Mouse (Mus musculus): ENCODE measurements around the gene Usp48. TPM values are rescaled to one million over a fixed set of nuclear protein-coding genes. Genes with fewer than 3 reads are reported as not detected.
A peak's percentile ranks its signal among the peaks of the same experiment; 100 is the strongest.

Gene Usp48
- polyA plus RNA-seq, 1 experiment from 2014 or later, result 70.3 TPM

GRCm38 (mm10) chr4:137679979-137680550, 86.5 kb downstream of the Usp48 start:
- ATAC-seq (replicated peaks; ENCODE audit: low FRiP score) (no peak), DNase-seq (ENCODE audit: low spot score) (no peak)
- Histone ChIP-seq H3K4me1 (replicated peaks; ENCODE audit: control insufficient read depth, insufficient read depth, low read length) (no peaks in the 10 kb centered on the region; the same call in none of the 2 replicates), H3K4me2 (no peak overlapping the region), H3K36me3 (ENCODE audit: control insufficient read depth, insufficient read depth, low read length) (no peaks in the 10 kb centered on the region), H3K27ac (ENCODE audit: low read depth, low read length) (no peak overlapping the region), H3K27me3 (replicated peaks; ENCODE audit: control insufficient read depth, insufficient read depth, low read length) (peaks cover 60% of the 10 kb centered on the region), H3K9ac (ENCODE audit: low read depth, low read length) (no peak overlapping the region), H3K4me3 (ENCODE audit: low read depth, low read length) (no peak overlapping the region), H3K9me3 (ENCODE audit: control insufficient read depth, low read length) (no peaks in the 10 kb centered on the region)
- WGBS, result 72% methylated on average over 2 of the region's 2 CpGs

- Histone ChIP-seq H3K27ac (ENCODE audit: low read depth, low read length) (no peak overlapping the region), H3K36me3 (ENCODE audit: control insufficient read depth, insufficient read depth, low read length) (no peaks in the 10 kb centered on the region), H3K4me3 (ENCODE audit: low read depth, low read length) (no peak overlapping the region), H3K9me3 (ENCODE audit: control insufficient read depth, low read length) (no peaks in the 10 kb centered on the region), H3K27me3 (replicated peaks; ENCODE audit: control insufficient read depth, insufficient read depth, low read length) (peaks cover 66% of the 10 kb centered on the region), H3K9ac (ENCODE audit: low read depth, low read length) (no peak overlapping the region), H3K4me2 (no peak overlapping the region), H3K4me1 (replicated peaks; ENCODE audit: control insufficient read depth, insufficient read depth, low read length) (no peaks in the 10 kb centered on the region; the same call in none of the 2 replicates)
- DNase-seq (ENCODE audit: low spot score), result no peak
- no peak for ATAC-seq (replicated peaks; ENCODE audit: low FRiP score)
- 29% methylated on average over 7 of the region's 7 CpGs for WGBS
Observed at GRCm38 (mm10) chr4:137680721-137681120, 87.2 kb downstream of the Usp48 start.

GRCm38 (mm10) chr4:137681408-137682104, 88.0 kb downstream of the Usp48 start:
- Histone ChIP-seq H3K4me2 (peak overlapping the region; percentile 53), H3K36me3 (ENCODE audit: control insufficient read depth, insufficient read depth, low read length) (no peaks in the 10 kb centered on the region), H3K4me1 (replicated peaks; ENCODE audit: control insufficient read depth, insufficient read depth, low read length) (no peaks in the 10 kb centered on the region; the same call in 1 of the 2 replicates), H3K9me3 (ENCODE audit: control insufficient read depth, low read length) (no peaks in the 10 kb centered on the region), H3K9ac (ENCODE audit: low read depth, low read length) (no peak overlapping the region), H3K27me3 (replicated peaks; ENCODE audit: control insufficient read depth, insufficient read depth, low read length) (peaks cover 68% of the 10 kb centered on the region), H3K27ac (ENCODE audit: low read depth, low read length) (no peak overlapping the region), H3K4me3 (ENCODE audit: low read depth, low read length) (peak overlapping the region; percentile 33)
- ATAC-seq (replicated peaks; ENCODE audit: low FRiP score), result no peak
- 7% methylated on average over 52 of the region's 52 CpGs for WGBS
- DNase-seq (ENCODE audit: low spot score), result no peak

GRCm38 (mm10) chr4:137682961-137683453, 89.5 kb downstream of the Usp48 start:
- no peak for ATAC-seq (replicated peaks; ENCODE audit: low FRiP score)
- peaks cover 60% of the 10 kb centered on the region for H3K27me3 ChIP-seq (replicated peaks; ENCODE audit: control insufficient read depth, insufficient read depth, low read length)

GRCm38 (mm10) chr4:137684830-137685343, 91.3 kb downstream of the Usp48 start:
- DNase-seq (ENCODE audit: low spot score), result no peak
- no peak overlapping the region for H3K9ac ChIP-seq (ENCODE audit: low read depth, low read length)
- 22% methylated on average over 9 of the region's 9 CpGs for WGBS
- H3K36me3 ChIP-seq (ENCODE audit: control insufficient read depth, insufficient read depth, low read length), result no peaks in the 10 kb centered on the region
- H3K9me3 ChIP-seq (ENCODE audit: control insufficient read depth, low read length), result no peaks in the 10 kb centered on the region
- no peak overlapping the region for H3K27ac ChIP-seq (ENCODE audit: low read depth, low read length)
- peaks cover 47% of the 10 kb centered on the region for H3K27me3 ChIP-seq (replicated peaks; ENCODE audit: control insufficient read depth, insufficient read depth, low read length)
- ATAC-seq (replicated peaks; ENCODE audit: low FRiP score), result no peak
- H3K4me1 ChIP-seq (replicated peaks; ENCODE audit: control insufficient read depth, insufficient read depth, low read length), result no peaks in the 10 kb centered on the region; the same call in 1 of the 2 replicates
- no peak overlapping the region for H3K4me3 ChIP-seq (ENCODE audit: low read depth, low read length)
- H3K4me2 ChIP-seq, result no peak overlapping the region

More at GRCm38 (mm10) chr4:137682961-137683453, 89.5 kb downstream of the Usp48 start:
- Histone ChIP-seq H3K9ac (ENCODE audit: low read depth, low read length) (no peak overlapping the region), H3K27ac (ENCODE audit: low read depth, low read length) (no peak overlapping the region), H3K4me3 (ENCODE audit: low read depth, low read length) (no peak overlapping the region), H3K4me1 (replicated peaks; ENCODE audit: control insufficient read depth, insufficient read depth, low read length) (no peaks in the 10 kb centered on the region; the same call in 1 of the 2 replicates), H3K36me3 (ENCODE audit: control insufficient read depth, insufficient read depth, low read length) (no peaks in the 10 kb centered on the region), H3K4me2 (no peak overlapping the region), H3K9me3 (ENCODE audit: control insufficient read depth, low read length) (no peaks in the 10 kb centered on the region)
- no peak for DNase-seq (ENCODE audit: low spot score)
- 52% methylated on average over 7 of the region's 7 CpGs for WGBS

- ATAC-seq (replicated peaks; ENCODE audit: low FRiP score), result no peak
- no peak overlapping the region for H3K9ac ChIP-seq (ENCODE audit: low read depth, low read length)
- no peak overlapping the region for H3K4me3 ChIP-seq (ENCODE audit: low read depth, low read length)
- H3K27me3 ChIP-seq (replicated peaks; ENCODE audit: control insufficient read depth, insufficient read depth, low read length), result peaks cover 33% of the 10 kb centered on the region
- DNase-seq (ENCODE audit: low spot score), result no peak
- H3K4me2 ChIP-seq, result no peak overlapping the region
- WGBS, result 79% methylated on average over 5 of the region's 5 CpGs
- no peaks in the 10 kb centered on the region for H3K9me3 ChIP-seq (ENCODE audit: control insufficient read depth, low read length)
- no peaks in the 10 kb centered on the region; the same call in 1 of the 2 replicates for H3K4me1 ChIP-seq (replicated peaks; ENCODE audit: control insufficient read depth, insufficient read depth, low read length)
- no peak overlapping the region for H3K27ac ChIP-seq (ENCODE audit: low read depth, low read length)
- no peaks in the 10 kb centered on the region for H3K36me3 ChIP-seq (ENCODE audit: control insufficient read depth, insufficient read depth, low read length)
Observed at GRCm38 (mm10) chr4:137686303-137686702, 92.7 kb downstream of the Usp48 start.

GRCm38 (mm10) chr4:137687234-137687825, 93.8 kb downstream of the Usp48 start:
- no peaks in the 10 kb centered on the region for H3K36me3 ChIP-seq (ENCODE audit: control insufficient read depth, insufficient read depth, low read length)
- ATAC-seq (replicated peaks; ENCODE audit: low FRiP score) (no peak), DNase-seq (ENCODE audit: low spot score) (no peak)
- no peak overlapping the region for H3K27ac ChIP-seq (ENCODE audit: low read depth, low read length)
- no peak overlapping the region for H3K9ac ChIP-seq (ENCODE audit: low read depth, low read length)
- H3K4me3 ChIP-seq (ENCODE audit: low read depth, low read length), result no peak overlapping the region
- no peaks in the 10 kb centered on the region for H3K9me3 ChIP-seq (ENCODE audit: control insufficient read depth, low read length)
- H3K27me3 ChIP-seq (replicated peaks; ENCODE audit: control insufficient read depth, insufficient read depth, low read length), result peaks cover 23% of the 10 kb centered on the region
- 77% methylated on average over 14 of the region's 14 CpGs for WGBS
- no peak overlapping the region for H3K4me2 ChIP-seq
- H3K4me1 ChIP-seq (replicated peaks; ENCODE audit: control insufficient read depth, insufficient read depth, low read length), result no peaks in the 10 kb centered on the region

- Histone ChIP-seq H3K9ac (ENCODE audit: low read depth, low read length) (no peak overlapping the region), H3K4me2 (no peak overlapping the region), H3K9me3 (ENCODE audit: control insufficient read depth, low read length) (no peaks in the 10 kb centered on the region), H3K4me3 (ENCODE audit: low read depth, low read length) (no peak overlapping the region), H3K36me3 (ENCODE audit: control insufficient read depth, insufficient read depth, low read length) (no peaks in the 10 kb centered on the region), H3K27ac (ENCODE audit: low read depth, low read length) (no peak overlapping the region), H3K27me3 (replicated peaks; ENCODE audit: control insufficient read depth, insufficient read depth, low read length) (no peaks in the 10 kb centered on the region), H3K4me1 (replicated peaks; ENCODE audit: control insufficient read depth, insufficient read depth, low read length) (no peaks in the 10 kb centered on the region; the same call in 1 of the 2 replicates)
- ATAC-seq (replicated peaks; ENCODE audit: low FRiP score) (no peak), DNase-seq (ENCODE audit: low spot score) (no peak)
- WGBS, result 82% methylated on average over 10 of the region's 10 CpGs
Observed at GRCm38 (mm10) chr4:137692107-137692902, 98.8 kb downstream of the Usp48 start.
